Mouse (Mus musculus): Measurements from ENCODE around the gene Mnt. TPM values are rescaled to one million over a fixed set of nuclear protein-coding genes. Genes with fewer than 3 reads are reported as not detected.

The Mnt gene
- total RNA-seq, 2 experiments from 2014 or later, result 29.0 to 35.9 TPM

- DNase-seq (ENCODE audit: low spot score in 2 of 2), result peak; percentile 98 to 99
Observed at GRCm38 (mm10) chr11:74831606-74832451, 1.1 kb downstream of the Mnt start.

- DNase-seq (ENCODE audit: low spot score in 2 of 2), result peak in 1 of 2 experiments; percentile 54
Observed at GRCm38 (mm10) chr11:74832503-74833143, 1.9 kb downstream of the Mnt start.

- DNase-seq (ENCODE audit: low spot score in 2 of 2), result peak in 1 of 2 experiments; percentile 17
Observed at GRCm38 (mm10) chr11:74833536-74834358, 3.0 kb downstream of the Mnt start.

- no peak for DNase-seq (ENCODE audit: low spot score in 2 of 2)
Observed at GRCm38 (mm10) chr11:74834359-74834638, 3.6 kb downstream of the Mnt start.

GRCm38 (mm10) chr11:74834650-74835277 lies 4.0 kb downstream of the Mnt start:
- DNase-seq (ENCODE audit: low spot score in 2 of 2), result no peak

- no peak for DNase-seq (ENCODE audit: low spot score in 2 of 2)
Observed at GRCm38 (mm10) chr11:74835593-74836224, 5.0 kb downstream of the Mnt start.

GRCm38 (mm10) chr11:74836225-74837055 lies 5.7 kb downstream of the Mnt start:
- DNase-seq (ENCODE audit: low spot score in 2 of 2), result no peak

GRCm38 (mm10) chr11:74837056-74837693 lies 6.5 kb downstream of the Mnt start:
- DNase-seq (ENCODE audit: low spot score in 2 of 2), result no peak

- DNase-seq (ENCODE audit: low spot score in 2 of 2), result peak; percentile 82 to 89
Observed at GRCm38 (mm10) chr11:74837694-74838431, 7.1 kb downstream of the Mnt start.

- peak; percentile 84 to 91 for DNase-seq (ENCODE audit: low spot score in 2 of 2)
Observed at GRCm38 (mm10) chr11:74838441-74838840, 7.7 kb downstream of the Mnt start.

- DNase-seq (ENCODE audit: low spot score in 2 of 2), result no peak
Observed at GRCm38 (mm10) chr11:74838971-74839370, 8.3 kb downstream of the Mnt start.

GRCm38 (mm10) chr11:74839860-74840715 lies 9.4 kb downstream of the Mnt start:
- DNase-seq (ENCODE audit: low spot score in 2 of 2), result no peak

- no peak for DNase-seq (ENCODE audit: low spot score in 2 of 2)
Observed at GRCm38 (mm10) chr11:74840739-74841138, 10.0 kb downstream of the Mnt start.

- DNase-seq (ENCODE audit: low spot score in 2 of 2), result no peak
Observed at GRCm38 (mm10) chr11:74841366-74841765, 10.6 kb downstream of the Mnt start.

GRCm38 (mm10) chr11:74842045-74842444 lies 11.3 kb downstream of the Mnt start:
- no peak for DNase-seq (ENCODE audit: low spot score in 2 of 2)

- DNase-seq (ENCODE audit: low spot score in 2 of 2), result no peak
Observed at GRCm38 (mm10) chr11:74842656-74843434, 12.1 kb downstream of the Mnt start.

GRCm38 (mm10) chr11:74843435-74843714 lies 12.7 kb downstream of the Mnt start:
- DNase-seq (ENCODE audit: low spot score in 2 of 2), result no peak
